Mouse (Mus musculus): ENCODE results near the gene Wdr63. TPM values are rescaled to one million over a fixed set of nuclear protein-coding genes. Genes with fewer than 3 reads are reported as not detected.

The Wdr63 gene
- polyA plus RNA-seq, 1 experiment: 63.7 TPM

DNA sequence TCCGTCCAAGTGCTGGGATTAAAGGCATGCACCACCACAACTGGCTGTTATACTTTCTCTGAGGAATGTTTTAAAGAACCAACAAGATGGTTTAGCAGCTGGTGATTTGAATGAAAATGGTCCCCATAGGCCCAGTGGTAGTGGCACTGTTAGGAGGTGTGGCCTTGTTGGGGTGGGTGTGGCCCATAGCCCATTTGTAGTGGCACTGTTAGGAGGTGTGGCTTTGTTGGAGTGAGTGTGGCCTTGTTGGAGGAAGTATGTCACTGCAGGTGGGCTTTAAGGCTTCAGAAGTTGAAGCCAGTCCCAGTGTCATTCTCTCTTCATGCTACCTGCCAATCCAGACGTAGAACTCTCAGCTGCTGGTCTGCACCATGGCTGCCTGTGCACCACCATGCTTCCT is 79.5 kb downstream of the Wdr63 start:
- no peak overlapping the region for H3K4me3 ChIP-seq (ENCODE audit: control insufficient read depth, low read depth, low read length)
- H3K27me3 ChIP-seq (ENCODE audit: control insufficient read depth, insufficient read depth, low read length): no peaks in the 10 kb centered on the region
- H3K36me3 ChIP-seq (ENCODE audit: control insufficient read depth, insufficient read depth, low read length): no peaks in the 10 kb centered on the region
- TF ChIP-seq POLR2A (IDR thresholded peaks at IDR 0.05; ENCODE audit: control insufficient read depth, low read depth, low read length) (no peak), CTCF (IDR thresholded peaks at IDR 0.05; ENCODE audit: control insufficient read depth, insufficient read depth, insufficient replicate concordance, low read depth, low read length) (no peak)
- H3K4me1 ChIP-seq (ENCODE audit: control insufficient read depth, insufficient read depth, low read length): no peaks in the 10 kb centered on the region
- H3K27ac ChIP-seq (ENCODE audit: control insufficient read depth, insufficient read depth, low read depth, low read length): no peak overlapping the region

DNA sequence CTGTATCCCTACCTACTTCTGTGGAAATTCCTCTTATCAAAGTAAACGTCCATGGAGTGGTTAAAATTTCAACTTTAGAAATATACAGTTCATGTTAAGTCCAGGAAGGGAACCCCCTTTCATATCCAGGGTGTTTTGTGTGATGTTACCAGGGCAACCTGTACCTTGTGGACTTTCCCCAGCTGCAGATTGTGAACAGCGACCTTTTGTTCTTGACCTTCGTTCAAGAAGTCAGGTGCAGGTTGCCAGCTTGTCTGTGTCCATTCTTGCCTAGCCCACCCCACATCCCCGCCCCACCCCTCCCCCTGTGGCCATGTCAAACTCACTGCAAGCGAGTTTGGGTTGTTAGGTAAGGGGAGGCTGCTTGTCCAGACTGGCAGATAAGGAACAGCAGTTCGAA is 80.8 kb downstream of the Wdr63 start:
- Histone ChIP-seq H3K27ac (ENCODE audit: control insufficient read depth, insufficient read depth, low read depth, low read length) (no peak overlapping the region), H3K4me3 (ENCODE audit: control insufficient read depth, low read depth, low read length) (no peak overlapping the region), H3K36me3 (ENCODE audit: control insufficient read depth, insufficient read depth, low read length) (no peaks in the 10 kb centered on the region), H3K4me1 (ENCODE audit: control insufficient read depth, insufficient read depth, low read length) (no peaks in the 10 kb centered on the region), H3K27me3 (ENCODE audit: control insufficient read depth, insufficient read depth, low read length) (no peaks in the 10 kb centered on the region)
- TF ChIP-seq CTCF (IDR thresholded peaks at IDR 0.05; ENCODE audit: control insufficient read depth, insufficient read depth, insufficient replicate concordance, low read depth, low read length): no peak
- TF ChIP-seq POLR2A (IDR thresholded peaks at IDR 0.05; ENCODE audit: control insufficient read depth, low read depth, low read length): no peak

DNA sequence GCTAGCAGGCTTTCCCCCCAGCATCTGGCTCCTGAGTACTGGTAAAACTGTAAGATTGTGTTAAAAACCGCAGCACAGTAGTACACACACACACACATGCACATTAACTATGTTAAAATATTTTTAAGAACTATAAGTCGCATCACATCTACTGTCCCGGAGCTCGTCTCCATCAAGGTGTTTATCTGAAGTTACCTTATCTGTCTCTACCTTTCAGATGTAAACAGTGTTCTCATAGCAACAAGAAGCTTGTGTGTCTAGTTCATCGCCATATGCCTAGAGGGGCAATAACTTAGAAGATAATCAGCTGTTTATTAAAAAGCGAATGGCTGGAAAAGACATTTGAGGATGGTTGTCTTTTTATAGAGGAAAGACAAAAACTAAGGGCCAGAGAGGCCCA is 82.4 kb downstream of the Wdr63 start:
- TF ChIP-seq POLR2A (IDR thresholded peaks at IDR 0.05; ENCODE audit: control insufficient read depth, low read depth, low read length) (no peak), CTCF (IDR thresholded peaks at IDR 0.05; ENCODE audit: control insufficient read depth, insufficient read depth, insufficient replicate concordance, low read depth, low read length) (no peak)
- no peaks in the 10 kb centered on the region for H3K36me3 ChIP-seq (ENCODE audit: control insufficient read depth, insufficient read depth, low read length)

DNA sequence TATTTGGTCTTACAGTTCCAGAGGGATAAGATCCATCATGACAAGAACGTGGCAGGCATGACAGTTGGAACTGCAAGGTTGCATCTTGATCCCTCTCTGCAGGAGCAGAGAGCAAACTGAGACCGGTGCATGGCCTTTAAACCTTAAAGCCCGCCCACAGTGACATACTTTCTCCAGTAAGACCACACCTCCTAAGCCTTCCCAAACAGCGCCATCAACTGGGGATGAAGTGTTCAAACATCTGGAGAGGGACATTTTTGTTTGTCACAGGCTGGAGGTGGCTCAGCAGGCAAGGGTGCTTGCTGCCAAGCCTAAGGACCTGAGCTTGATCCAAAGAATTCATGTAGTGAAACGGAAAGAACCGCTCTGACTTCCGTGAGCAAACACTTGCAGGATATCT is 83.2 kb downstream of the Wdr63 start:
- no peak for TF ChIP-seq CTCF (IDR thresholded peaks at IDR 0.05; ENCODE audit: control insufficient read depth, insufficient read depth, insufficient replicate concordance, low read depth, low read length)
- TF ChIP-seq POLR2A (IDR thresholded peaks at IDR 0.05; ENCODE audit: control insufficient read depth, low read depth, low read length): no peak
- Histone ChIP-seq H3K27ac (ENCODE audit: control insufficient read depth, insufficient read depth, low read depth, low read length) (no peak overlapping the region), H3K27me3 (ENCODE audit: control insufficient read depth, insufficient read depth, low read length) (no peaks in the 10 kb centered on the region), H3K4me1 (ENCODE audit: control insufficient read depth, insufficient read depth, low read length) (no peaks in the 10 kb centered on the region), H3K36me3 (ENCODE audit: control insufficient read depth, insufficient read depth, low read length) (no peaks in the 10 kb centered on the region), H3K4me3 (ENCODE audit: control insufficient read depth, low read depth, low read length) (no peak overlapping the region)

More for the DNA sequence above, 82.4 kb downstream of the Wdr63 start:
- H3K27ac ChIP-seq (ENCODE audit: control insufficient read depth, insufficient read depth, low read depth, low read length): no peak overlapping the region
- no peak overlapping the region for H3K4me3 ChIP-seq (ENCODE audit: control insufficient read depth, low read depth, low read length)
- H3K4me1 ChIP-seq (ENCODE audit: control insufficient read depth, insufficient read depth, low read length): no peaks in the 10 kb centered on the region
- no peaks in the 10 kb centered on the region for H3K27me3 ChIP-seq (ENCODE audit: control insufficient read depth, insufficient read depth, low read length)

DNA sequence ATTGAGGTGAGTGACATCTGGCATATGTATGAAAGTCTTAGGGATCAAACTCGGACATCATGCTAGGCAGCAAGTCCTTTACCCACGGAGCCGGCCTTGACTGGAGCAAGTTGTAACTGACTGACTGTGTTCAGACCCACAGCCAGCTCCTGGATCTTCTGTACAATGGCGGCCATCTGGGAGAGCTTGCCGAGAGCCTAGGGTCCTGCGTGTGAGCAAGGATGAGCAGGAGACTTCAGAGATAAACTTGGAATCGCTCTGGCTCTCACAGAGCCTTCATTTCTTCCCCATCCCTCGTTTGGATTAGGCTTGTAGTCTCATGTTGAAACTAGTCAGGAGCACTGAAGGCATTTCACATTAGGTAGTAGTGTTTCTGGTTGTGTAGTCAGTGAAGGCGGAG is 85.7 kb downstream of the Wdr63 start:
- H3K4me1 ChIP-seq (ENCODE audit: control insufficient read depth, insufficient read depth, low read length): no peaks in the 10 kb centered on the region
- H3K4me3 ChIP-seq (ENCODE audit: control insufficient read depth, low read depth, low read length): no peak overlapping the region
- no peak overlapping the region for H3K27ac ChIP-seq (ENCODE audit: control insufficient read depth, insufficient read depth, low read depth, low read length)
- no peaks in the 10 kb centered on the region for H3K27me3 ChIP-seq (ENCODE audit: control insufficient read depth, insufficient read depth, low read length)
- H3K36me3 ChIP-seq (ENCODE audit: control insufficient read depth, insufficient read depth, low read length): no peaks in the 10 kb centered on the region
- TF ChIP-seq POLR2A (IDR thresholded peaks at IDR 0.05; ENCODE audit: control insufficient read depth, low read depth, low read length) (no peak), CTCF (IDR thresholded peaks at IDR 0.05; ENCODE audit: control insufficient read depth, insufficient read depth, insufficient replicate concordance, low read depth, low read length) (no peak)

DNA sequence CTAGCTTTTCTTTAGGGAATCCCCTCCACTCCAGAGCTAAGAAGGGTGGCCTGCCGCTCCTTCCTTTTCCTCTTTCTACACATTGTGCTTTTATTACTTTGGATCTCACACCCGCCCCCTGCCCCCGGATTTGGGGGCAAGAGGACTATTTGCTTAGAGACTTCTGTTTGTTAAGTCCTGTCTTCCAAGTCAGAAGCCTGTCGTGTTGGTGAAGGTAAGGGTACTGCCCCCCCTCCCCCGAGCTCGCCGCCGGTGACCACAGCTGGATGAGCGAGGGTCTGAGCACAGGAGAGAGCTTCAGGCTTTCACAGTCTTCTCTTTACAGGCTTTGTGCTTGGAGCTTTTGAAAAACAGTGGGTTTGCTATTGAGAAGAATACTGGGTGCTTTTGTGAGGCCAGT is 90.4 kb downstream of the Wdr63 start:
- TF ChIP-seq POLR2A (IDR thresholded peaks at IDR 0.05; ENCODE audit: control insufficient read depth, low read depth, low read length) (no peak), CTCF (IDR thresholded peaks at IDR 0.05; ENCODE audit: control insufficient read depth, insufficient read depth, insufficient replicate concordance, low read depth, low read length) (no peak)
- Histone ChIP-seq H3K36me3 (ENCODE audit: control insufficient read depth, insufficient read depth, low read length) (no peaks in the 10 kb centered on the region), H3K27me3 (ENCODE audit: control insufficient read depth, insufficient read depth, low read length) (no peaks in the 10 kb centered on the region), H3K27ac (ENCODE audit: control insufficient read depth, insufficient read depth, low read depth, low read length) (no peak overlapping the region), H3K4me3 (ENCODE audit: control insufficient read depth, low read depth, low read length) (no peak overlapping the region), H3K4me1 (ENCODE audit: control insufficient read depth, insufficient read depth, low read length) (no peaks in the 10 kb centered on the region)

DNA sequence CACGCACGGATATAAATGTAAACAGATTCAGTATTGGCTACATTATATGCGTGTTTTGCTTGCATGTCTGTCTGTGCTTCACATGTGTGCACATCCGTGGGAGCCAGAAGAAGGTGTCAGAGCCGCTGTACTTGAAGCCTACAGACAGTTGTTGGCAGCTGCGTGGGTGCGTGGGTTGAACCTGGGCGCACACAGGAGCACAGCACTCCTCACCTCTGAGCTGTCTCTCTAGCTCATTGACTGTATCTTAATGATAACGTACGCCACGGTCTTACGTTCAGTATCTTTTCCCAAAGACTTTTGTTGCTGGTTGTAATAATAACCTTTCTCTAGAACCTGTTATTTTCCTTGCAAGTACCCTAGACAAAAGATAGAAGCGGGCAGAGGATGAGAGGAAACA is 91.0 kb downstream of the Wdr63 start:
- TF ChIP-seq CTCF (IDR thresholded peaks at IDR 0.05; ENCODE audit: control insufficient read depth, insufficient read depth, insufficient replicate concordance, low read depth, low read length) (no peak), POLR2A (IDR thresholded peaks at IDR 0.05; ENCODE audit: control insufficient read depth, low read depth, low read length) (no peak)
- Histone ChIP-seq H3K4me3 (ENCODE audit: control insufficient read depth, low read depth, low read length) (no peak overlapping the region), H3K36me3 (ENCODE audit: control insufficient read depth, insufficient read depth, low read length) (no peaks in the 10 kb centered on the region)

DNA sequence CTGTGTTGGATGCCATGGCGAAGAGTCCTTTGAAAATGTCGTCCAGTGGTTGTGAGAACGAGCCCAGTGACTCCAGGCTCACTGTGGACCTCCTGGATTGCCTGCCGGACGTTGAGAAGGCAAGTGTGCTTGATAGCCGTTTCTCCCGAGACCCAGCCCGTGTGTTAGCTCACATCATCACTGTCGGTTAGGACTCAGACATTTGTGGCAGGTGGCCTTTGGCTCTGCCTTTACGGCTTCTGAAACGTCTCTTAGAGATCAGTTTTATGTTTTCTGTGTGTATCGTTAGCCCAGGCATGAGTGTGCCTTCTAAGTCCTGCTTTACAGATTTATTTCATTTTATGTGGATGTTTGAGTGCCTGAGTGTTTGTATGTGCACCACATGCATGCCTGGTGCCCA is 93.6 kb downstream of the Wdr63 start:
- TF ChIP-seq POLR2A (IDR thresholded peaks at IDR 0.05; ENCODE audit: control insufficient read depth, low read depth, low read length) (no peak), CTCF (IDR thresholded peaks at IDR 0.05; ENCODE audit: control insufficient read depth, insufficient read depth, insufficient replicate concordance, low read depth, low read length) (no peak)

More for the DNA sequence above, 91.0 kb downstream of the Wdr63 start:
- Histone ChIP-seq H3K4me1 (ENCODE audit: control insufficient read depth, insufficient read depth, low read length) (no peaks in the 10 kb centered on the region), H3K27ac (ENCODE audit: control insufficient read depth, insufficient read depth, low read depth, low read length) (no peak overlapping the region), H3K27me3 (ENCODE audit: control insufficient read depth, insufficient read depth, low read length) (no peaks in the 10 kb centered on the region)

More for the DNA sequence above, 93.6 kb downstream of the Wdr63 start:
- no peak overlapping the region for H3K4me3 ChIP-seq (ENCODE audit: control insufficient read depth, low read depth, low read length)
- H3K27me3 ChIP-seq (ENCODE audit: control insufficient read depth, insufficient read depth, low read length): no peaks in the 10 kb centered on the region
- no peaks in the 10 kb centered on the region for H3K36me3 ChIP-seq (ENCODE audit: control insufficient read depth, insufficient read depth, low read length)
- H3K27ac ChIP-seq (ENCODE audit: control insufficient read depth, insufficient read depth, low read depth, low read length): no peak overlapping the region
- H3K4me1 ChIP-seq (ENCODE audit: control insufficient read depth, insufficient read depth, low read length): no peaks in the 10 kb centered on the region; the same call in 1 of the 2 replicates

Data from testis, adult 2 months (tissue).